Mouse (Mus musculus) thymus, adult 2 months (tissue): Measurements from ENCODE around the gene Gm3409. TPM values are rescaled to one million over a fixed set of nuclear protein-coding genes. Genes with fewer than 3 reads are reported as not detected.

Experiments used
- DNase-seq: peaks from one replicate; pipeline ENCODE4 v3.0.0; 2021
- H3K27ac ChIP-seq: fragments of 200-500 bp; 2 replicates; pipeline ENCODE4 v1.5.1; 2012; ENCODE audit warnings: low read length, control low read depth; ENCODE audit not compliant: control insufficient read depth, insufficient read depth
- H3K27me3 ChIP-seq: fragments of 200-500 bp; 2 replicates; pipeline ENCODE4 v1.6.1; 2012; ENCODE audit warnings: mild to moderate bottlenecking, low read length, moderate library complexity, mixed read lengths; ENCODE audit not compliant: control insufficient read depth, insufficient read depth
- H3K36me3 ChIP-seq: fragments of 200-500 bp; 2 replicates; pipeline ENCODE4 v1.6.1; 2012; ENCODE audit warnings: mild to moderate bottlenecking, low read length, moderate library complexity; ENCODE audit not compliant: control insufficient read depth, insufficient read depth
- H3K4me1 ChIP-seq: fragments of 200-500 bp; replicated peaks from 2 replicates; pipeline ENCODE4 v1.6.1; 2012; ENCODE audit warnings: low read length; ENCODE audit not compliant: control insufficient read depth, insufficient read depth
- H3K4me3 ChIP-seq: fragments of 200-500 bp; 2 replicates; pipeline ENCODE4 v1.5.1; 2012; ENCODE audit warnings: mild to moderate bottlenecking, low read length, control low read depth, moderate library complexity; ENCODE audit not compliant: control insufficient read depth, insufficient read depth
- CTCF ChIP-seq: fragments of 200-500 bp; IDR thresholded peaks from 2 replicates; pipeline ENCODE4 v1.5.1; 2012; ENCODE audit warnings: mild to moderate bottlenecking, control low read depth, low read length, moderate library complexity, borderline replicate concordance; ENCODE audit not compliant: control insufficient read depth, poor library complexity, insufficient read depth; ENCODE audit errors: extremely low read depth
- POLR2A ChIP-seq: fragments of 200-500 bp; IDR thresholded peaks from 2 replicates; pipeline ENCODE4 v1.6.1; 2012; ENCODE audit warnings: mild to moderate bottlenecking, low read length, control low read depth, moderate library complexity; ENCODE audit not compliant: control insufficient read depth, poor library complexity, insufficient read depth; ENCODE audit errors: extremely low read depth
- WGBS: fragments of 180-500 bp; shearing (Covaris S2); methylation state at CpG from one replicate; pipeline ENCODE4 v1.1.7; 2018; 5-methylcytosine and 5-hydroxymethylcytosine counted together
- polyA plus RNA-seq: library from polyadenylated mRNA; depleted of rRNA; stranded (reverse); fragments of >200 nt; gene quantifications from 2 replicates; pipeline ENCODE4 v1.2.3, GENCODE M21; 2012; rRNA removed

Gene Gm3409
- polyA plus RNA-seq, 1 experiment, result not detected

DNA sequence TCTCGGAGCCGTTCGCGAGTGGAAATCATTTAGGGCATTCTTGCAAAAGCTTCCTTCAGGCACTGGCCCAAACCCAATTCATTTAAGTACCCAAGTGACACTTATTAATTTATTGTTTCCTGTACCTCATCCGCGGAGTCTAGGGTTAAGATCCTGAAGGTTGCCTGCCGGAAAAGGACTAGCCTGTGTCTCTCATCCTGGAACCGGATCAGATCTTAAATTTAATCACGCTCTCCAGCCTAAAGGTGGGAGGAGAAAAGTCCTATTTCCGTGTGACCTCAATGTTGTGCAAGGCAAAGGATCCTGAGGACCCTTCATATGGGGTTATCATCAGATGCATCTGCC, 47.8 kb downstream of the Gm3409 start:
- Histone ChIP-seq H3K4me1 (no peaks in the 10 kb centered on the region), H3K4me3 (no peak overlapping the region), H3K36me3 (no peaks in the 10 kb centered on the region), H3K27me3 (peaks cover 8% of the 10 kb centered on the region), H3K27ac (no peak overlapping the region)
- 3% methylated on average over 10 of the region's 10 CpGs for WGBS
- TF ChIP-seq POLR2A, result no peak
- no peak for TF ChIP-seq CTCF
- no peak for DNase-seq

DNA sequence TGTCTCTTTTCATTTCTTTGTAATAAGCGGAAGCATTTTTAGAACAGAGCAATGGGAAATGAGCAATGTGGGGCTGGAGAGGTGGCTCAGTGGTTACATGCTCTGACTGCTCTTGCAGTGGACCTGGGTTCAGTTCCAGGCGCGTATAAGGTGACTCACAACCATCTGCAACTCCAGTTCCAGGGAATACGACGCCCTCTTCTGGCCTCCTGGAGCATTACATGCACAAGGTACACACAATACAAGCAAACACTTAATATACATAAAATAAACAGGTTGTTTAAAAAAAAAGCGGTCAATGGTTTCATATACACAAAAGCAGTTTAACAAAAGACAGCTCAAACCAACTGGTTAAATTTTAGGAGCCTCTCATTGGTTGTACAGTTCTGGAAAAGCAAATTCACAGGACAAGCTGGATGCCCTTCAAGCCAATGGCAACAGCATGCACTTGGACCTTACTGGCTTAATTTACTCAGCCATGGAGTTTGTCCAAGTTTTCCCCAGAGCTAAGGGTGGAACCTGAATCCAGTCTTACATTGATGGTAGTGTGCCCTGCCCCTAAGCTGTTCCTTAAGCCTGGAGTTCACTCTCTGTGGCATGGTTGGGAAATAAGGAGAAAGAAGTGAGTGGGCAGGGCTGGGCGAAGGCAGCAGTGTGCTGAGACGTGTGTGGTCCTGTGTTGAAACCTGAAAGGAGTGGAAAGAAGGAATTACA, 49.1 kb downstream of the Gm3409 start:
- DNase-seq, result no peak
- WGBS, result 73% methylated on average over 8 of the region's 8 CpGs
- H3K27me3 ChIP-seq, result peaks cover 8% of the 10 kb centered on the region

More for the DNA sequence above, 49.1 kb downstream of the Gm3409 start:
- no peaks in the 10 kb centered on the region; the same call in 1 of the 2 replicates for H3K4me1 ChIP-seq
- H3K4me3 ChIP-seq, result no peak overlapping the region
- TF ChIP-seq POLR2A (no peak), CTCF (no peak)
- no peaks in the 10 kb centered on the region for H3K36me3 ChIP-seq
- no peak overlapping the region for H3K27ac ChIP-seq

Other genes with a start within 250 kb of the Gm3409 start
- 0.73 and 0.97 TPM in 2 replicates for gene Wasf3, start 152.7 kb upstream of the Gm3409 start, polyA plus RNA-seq
- gene Gm6408, start 55.7 kb upstream of the Gm3409 start, polyA plus RNA-seq, result not detected in 2 replicates
- not detected in 2 replicates for gene Gm6370, start 46.3 kb upstream of the Gm3409 start, polyA plus RNA-seq
- not detected in 2 replicates for gene 4930449I24Rik, start 35.2 kb upstream of the Gm3409 start, polyA plus RNA-seq
- not detected in 2 replicates for gene Gm3402, start 23.5 kb upstream of the Gm3409 start, polyA plus RNA-seq
- gene Gm3404, start 11.8 kb upstream of the Gm3409 start, polyA plus RNA-seq, result not detected in 2 replicates
- gene Gm3415, start 18.5 kb downstream of the Gm3409 start, polyA plus RNA-seq, result not detected in 2 replicates
- 0.08 and 0.60 TPM in 2 replicates for gene Gpr12, start 47.6 kb downstream of the Gm3409 start, polyA plus RNA-seq